Mouse (Mus musculus): ENCODE data around the gene Dhx40. TPM values are rescaled to one million over a fixed set of nuclear protein-coding genes. Genes with fewer than 3 reads are reported as not detected.

Gene Dhx40
- 10.4 and 10.8 TPM in 2 replicates for polyA plus RNA-seq (2015; fragmentation: Nextera tagmentation; extraction: Ambion mirVana)

DNA sequence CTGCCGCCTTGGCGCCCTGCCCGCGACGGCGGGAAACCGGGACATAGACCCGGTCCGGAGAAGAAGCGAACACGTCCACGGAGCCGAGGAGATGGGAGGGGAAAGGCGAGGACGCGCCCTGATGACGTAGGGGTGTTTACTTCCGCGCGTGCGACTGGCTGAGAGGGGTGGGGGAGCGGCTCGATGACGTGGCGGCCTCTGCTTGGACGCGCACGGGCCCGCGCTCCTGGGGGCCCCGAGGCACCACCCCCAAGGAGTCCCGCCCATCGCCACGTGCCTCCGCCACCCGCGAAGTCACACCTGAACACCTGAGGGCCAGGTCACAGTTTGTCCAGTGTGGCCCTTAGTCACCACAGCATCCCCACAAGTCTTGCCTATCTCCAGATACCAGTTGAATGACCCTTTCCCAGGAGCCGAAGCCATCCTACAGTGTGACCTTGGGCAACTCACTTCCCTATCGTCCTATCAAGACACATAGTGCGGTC is at the start of gene Dhx40:
Dhx40 (minus strand) TSS at position 242 of the 485 bp plus-strand sequence.
- Histone ChIP-seq H3K27me3 (ENCODE audit: control insufficient read depth, insufficient read depth, low read depth, low read length) (no peaks in the 10 kb centered on the region), H3K4me2 (ENCODE audit: low read depth, low read length) (peak within 1 kb of the TSS; percentile 87), H3K36me3 (ENCODE audit: control insufficient read depth, insufficient read depth) (peaks cover 6% of the 10 kb centered on the region), H3K4me3 (ENCODE audit: low read depth, low read length) (peak within 1 kb of the TSS; percentile 100), H3K9me3 (replicated peaks; ENCODE audit: control insufficient read depth, low read length) (0 out of 2 replicates have a peak, but pooled peaks cover 2% of the 10 kb centered on the region), H3K4me1 (ENCODE audit: control insufficient read depth, low read depth, low read length) (peaks cover 11% of the 10 kb centered on the region), H3K27ac (ENCODE audit: low read length) (peak within 1 kb of the TSS; percentile 86), H3K9ac (ENCODE audit: low read depth, low read length) (peak within 1 kb of the TSS; percentile 83)
- 5% methylated on average over 40 of the region's 40 CpGs for WGBS (ENCODE audit: insufficient replicate concordance)
- ATAC-seq (ENCODE audit: low read depth): peak; percentile 97

DNA sequence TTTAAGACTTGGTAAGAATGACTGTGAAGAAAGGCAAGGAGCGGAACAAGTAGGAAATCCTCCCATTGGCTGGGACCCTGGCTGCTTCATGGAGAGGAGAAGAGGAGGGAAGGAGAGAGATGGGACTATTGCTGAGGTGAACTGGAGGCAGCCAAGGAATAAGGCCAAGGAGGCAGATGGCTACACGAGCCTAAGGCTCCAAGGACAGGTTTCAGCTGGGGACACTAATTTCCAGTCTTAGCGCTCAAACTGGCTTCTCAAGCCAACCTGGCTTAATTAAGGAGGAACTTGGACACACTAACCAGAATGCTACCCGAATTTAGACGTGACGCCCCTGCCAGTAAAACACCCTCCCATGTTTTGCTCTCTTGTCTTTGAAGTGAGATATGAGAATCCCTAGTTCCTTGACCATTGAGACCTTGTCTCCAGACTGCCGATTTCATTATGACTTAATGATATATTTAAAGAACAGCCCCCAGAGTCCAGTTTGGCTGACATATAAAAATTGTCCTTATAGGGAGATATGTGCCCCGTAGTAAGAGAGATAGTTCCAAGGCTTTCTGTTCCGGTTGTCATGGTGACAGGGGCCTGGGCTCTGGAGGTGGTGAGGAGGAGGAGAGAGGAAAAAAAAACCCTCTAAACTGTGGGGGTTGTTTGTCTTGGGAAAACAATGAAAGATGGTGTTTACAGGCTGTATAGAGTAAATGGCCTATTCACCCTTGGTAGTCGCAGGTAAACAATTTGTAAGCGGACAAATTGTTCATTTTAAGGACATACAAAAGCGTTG is 48.3 kb upstream of the Dhx40 start:
- H3K9me3 ChIP-seq (replicated peaks; ENCODE audit: control insufficient read depth, low read length): no peaks in the 10 kb centered on the region
- H3K9ac ChIP-seq (ENCODE audit: low read depth, low read length): no peak overlapping the region
- no peak overlapping the region for H3K4me2 ChIP-seq (ENCODE audit: low read depth, low read length)
- H3K36me3 ChIP-seq (ENCODE audit: control insufficient read depth, insufficient read depth): no peaks in the 10 kb centered on the region
- no peaks in the 10 kb centered on the region for H3K27me3 ChIP-seq (ENCODE audit: control insufficient read depth, insufficient read depth, low read depth, low read length)
- no peak overlapping the region for H3K27ac ChIP-seq (ENCODE audit: low read length)
- no peak for ATAC-seq (ENCODE audit: low read depth)
- no peak overlapping the region for H3K4me3 ChIP-seq (ENCODE audit: low read depth, low read length)
- no peaks in the 10 kb centered on the region for H3K4me1 ChIP-seq (ENCODE audit: control insufficient read depth, low read depth, low read length)
- WGBS (ENCODE audit: insufficient replicate concordance): 63% methylated on average over 12 of the region's 12 CpGs

DNA sequence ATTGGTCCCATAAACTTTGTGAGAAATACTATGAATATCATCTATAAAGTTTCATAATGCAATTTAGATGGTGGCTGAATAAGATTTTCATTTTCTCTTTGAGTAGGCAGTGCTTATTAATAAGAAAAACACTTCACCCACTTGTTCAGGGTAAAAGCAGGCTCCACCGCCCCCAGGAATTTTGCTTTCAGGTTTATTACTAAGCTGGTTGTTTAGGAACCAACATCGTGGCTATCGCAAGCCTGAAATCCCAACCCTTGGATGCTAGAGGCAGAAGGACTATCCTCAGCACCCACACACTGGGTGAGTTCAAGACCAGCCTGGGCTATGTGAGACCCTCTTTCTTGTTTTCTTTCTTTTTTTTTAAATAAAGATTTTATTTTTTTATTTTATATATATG is 45.5 kb upstream of the Dhx40 start:
- H3K4me2 ChIP-seq (ENCODE audit: low read depth, low read length): no peak overlapping the region
- H3K4me3 ChIP-seq (ENCODE audit: low read depth, low read length): no peak overlapping the region
- no peaks in the 10 kb centered on the region for H3K4me1 ChIP-seq (ENCODE audit: control insufficient read depth, low read depth, low read length)
- no peak overlapping the region for H3K27ac ChIP-seq (ENCODE audit: low read length)
- H3K36me3 ChIP-seq (ENCODE audit: control insufficient read depth, insufficient read depth): no peaks in the 10 kb centered on the region
- 72% methylated on average over 3 of the region's 3 CpGs for WGBS (ENCODE audit: insufficient replicate concordance)
- H3K9ac ChIP-seq (ENCODE audit: low read depth, low read length): no peak overlapping the region
- H3K9me3 ChIP-seq (replicated peaks; ENCODE audit: control insufficient read depth, low read length): no peaks in the 10 kb centered on the region
- no peaks in the 10 kb centered on the region for H3K27me3 ChIP-seq (ENCODE audit: control insufficient read depth, insufficient read depth, low read depth, low read length)
- ATAC-seq (ENCODE audit: low read depth): no peak

DNA sequence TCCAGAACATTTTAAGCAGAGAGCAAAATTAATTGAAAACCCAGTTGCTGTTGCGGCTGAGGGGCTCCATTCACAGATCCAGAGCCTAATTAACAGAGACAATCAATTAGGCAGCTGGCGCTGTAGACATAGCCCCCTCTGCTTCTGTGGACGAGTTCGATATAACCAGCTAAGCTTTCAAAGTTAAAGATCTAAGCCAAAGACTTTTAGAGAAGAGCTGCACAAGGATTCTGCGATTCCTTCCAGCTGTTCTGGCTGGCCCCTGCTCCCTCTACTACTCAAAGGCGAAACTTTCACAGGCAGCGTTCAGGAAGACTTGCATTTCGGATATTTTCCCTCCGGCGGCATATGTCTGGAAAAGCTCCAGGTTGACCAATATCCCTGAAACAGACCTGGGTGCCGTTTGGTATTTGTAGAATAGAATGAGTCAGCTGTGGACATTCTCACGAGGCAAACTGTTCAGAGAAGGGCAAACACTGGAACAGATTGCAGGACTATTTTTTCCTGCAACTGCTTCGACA is 45.0 kb upstream of the Dhx40 start:
- Histone ChIP-seq H3K9ac (ENCODE audit: low read depth, low read length) (no peak overlapping the region), H3K4me3 (ENCODE audit: low read depth, low read length) (no peak overlapping the region), H3K9me3 (replicated peaks; ENCODE audit: control insufficient read depth, low read length) (no peaks in the 10 kb centered on the region), H3K27ac (ENCODE audit: low read length) (no peak overlapping the region), H3K4me1 (ENCODE audit: control insufficient read depth, low read depth, low read length) (no peaks in the 10 kb centered on the region), H3K27me3 (ENCODE audit: control insufficient read depth, insufficient read depth, low read depth, low read length) (no peaks in the 10 kb centered on the region), H3K36me3 (ENCODE audit: control insufficient read depth, insufficient read depth) (no peaks in the 10 kb centered on the region), H3K4me2 (ENCODE audit: low read depth, low read length) (no peak overlapping the region)
- 60% methylated on average over 13 of the region's 13 CpGs for WGBS (ENCODE audit: insufficient replicate concordance)
- no peak for ATAC-seq (ENCODE audit: low read depth)

GRCm38 (mm10) chr11:86851714-86852533 is 44.4 kb upstream of the Dhx40 start:
- Histone ChIP-seq H3K9me3 (replicated peaks; ENCODE audit: control insufficient read depth, low read length) (no peaks in the 10 kb centered on the region), H3K27me3 (ENCODE audit: control insufficient read depth, insufficient read depth, low read depth, low read length) (no peaks in the 10 kb centered on the region), H3K4me3 (ENCODE audit: low read depth, low read length) (no peak overlapping the region), H3K4me1 (ENCODE audit: control insufficient read depth, low read depth, low read length) (no peaks in the 10 kb centered on the region), H3K4me2 (ENCODE audit: low read depth, low read length) (no peak overlapping the region), H3K27ac (ENCODE audit: low read length) (no peak overlapping the region), H3K36me3 (ENCODE audit: control insufficient read depth, insufficient read depth) (no peaks in the 10 kb centered on the region), H3K9ac (ENCODE audit: low read depth, low read length) (no peak overlapping the region)
- no peak for ATAC-seq (ENCODE audit: low read depth)
- 33% methylated on average over 7 of the region's 7 CpGs for WGBS (ENCODE audit: insufficient replicate concordance)

DNA sequence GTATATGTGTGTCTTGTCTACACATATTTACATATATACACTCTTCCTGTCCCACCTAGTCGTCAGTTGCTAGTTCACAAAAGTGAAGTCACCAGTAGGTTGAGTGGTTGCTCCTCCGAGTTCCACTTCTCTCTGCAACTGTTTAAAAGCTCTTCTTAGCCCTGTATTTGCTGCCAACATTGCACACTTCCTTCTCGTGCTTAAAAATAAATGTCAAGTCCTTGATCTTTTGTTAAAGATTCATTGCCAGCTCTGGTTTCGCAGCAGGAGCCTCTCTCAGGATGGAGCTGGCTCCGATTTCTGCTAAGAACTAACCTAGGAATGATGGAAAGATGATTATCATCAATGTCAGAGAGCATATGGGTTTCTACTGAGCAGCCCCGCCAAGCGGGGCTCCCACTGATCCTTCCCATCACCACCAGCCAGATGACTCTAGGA is 43.7 kb upstream of the Dhx40 start:
- WGBS (ENCODE audit: insufficient replicate concordance): 42% methylated on average over 7 of the region's 7 CpGs
- ATAC-seq (ENCODE audit: low read depth): no peak
- Histone ChIP-seq H3K4me2 (ENCODE audit: low read depth, low read length) (no peak overlapping the region), H3K36me3 (ENCODE audit: control insufficient read depth, insufficient read depth) (no peaks in the 10 kb centered on the region), H3K9ac (ENCODE audit: low read depth, low read length) (no peak overlapping the region), H3K27ac (ENCODE audit: low read length) (no peak overlapping the region), H3K4me1 (ENCODE audit: control insufficient read depth, low read depth, low read length) (no peaks in the 10 kb centered on the region), H3K27me3 (ENCODE audit: control insufficient read depth, insufficient read depth, low read depth, low read length) (no peaks in the 10 kb centered on the region), H3K9me3 (replicated peaks; ENCODE audit: control insufficient read depth, low read length) (no peaks in the 10 kb centered on the region), H3K4me3 (ENCODE audit: low read depth, low read length) (no peak overlapping the region)

DNA sequence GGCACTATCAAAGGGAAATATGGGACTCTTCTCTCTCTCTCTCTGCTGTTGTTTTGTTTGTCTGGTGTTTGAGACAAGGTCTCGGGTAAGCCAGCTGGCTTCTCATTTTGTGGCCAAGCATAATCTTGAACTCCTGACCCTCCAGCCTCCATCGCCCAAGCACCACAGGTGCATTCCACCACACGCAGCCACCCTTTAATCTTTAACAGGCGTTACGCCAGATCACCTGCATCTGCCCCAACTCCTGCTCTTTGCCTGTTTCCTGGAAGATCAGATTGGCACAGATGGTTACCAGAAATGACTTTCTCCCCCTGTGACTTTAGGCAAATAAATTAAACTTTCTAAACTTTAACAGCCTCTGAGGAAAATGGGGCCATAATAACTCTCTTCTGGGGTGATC is 36.3 kb upstream of the Dhx40 start:
- ATAC-seq (ENCODE audit: low read depth): no peak
- H3K4me3 ChIP-seq (ENCODE audit: low read depth, low read length): no peak overlapping the region
- no peaks in the 10 kb centered on the region for H3K4me1 ChIP-seq (ENCODE audit: control insufficient read depth, low read depth, low read length)
- H3K9ac ChIP-seq (ENCODE audit: low read depth, low read length): no peak overlapping the region
- H3K4me2 ChIP-seq (ENCODE audit: low read depth, low read length): no peak overlapping the region
- H3K27ac ChIP-seq (ENCODE audit: low read length): no peak overlapping the region
- H3K36me3 ChIP-seq (ENCODE audit: control insufficient read depth, insufficient read depth): no peaks in the 10 kb centered on the region
- 64% methylated on average over 5 of the region's 5 CpGs for WGBS (ENCODE audit: insufficient replicate concordance)
- no peaks in the 10 kb centered on the region for H3K9me3 ChIP-seq (replicated peaks; ENCODE audit: control insufficient read depth, low read length)
- H3K27me3 ChIP-seq (ENCODE audit: control insufficient read depth, insufficient read depth, low read depth, low read length): no peaks in the 10 kb centered on the region

- Histone ChIP-seq H3K27me3 (ENCODE audit: control insufficient read depth, insufficient read depth, low read depth, low read length) (no peaks in the 10 kb centered on the region), H3K9me3 (replicated peaks; ENCODE audit: control insufficient read depth, low read length) (no peaks in the 10 kb centered on the region), H3K36me3 (ENCODE audit: control insufficient read depth, insufficient read depth) (no peaks in the 10 kb centered on the region), H3K9ac (ENCODE audit: low read depth, low read length) (no peak overlapping the region), H3K4me3 (ENCODE audit: low read depth, low read length) (no peak overlapping the region), H3K4me2 (ENCODE audit: low read depth, low read length) (no peak overlapping the region), H3K27ac (ENCODE audit: low read length) (no peak overlapping the region), H3K4me1 (ENCODE audit: control insufficient read depth, low read depth, low read length) (0 out of 2 replicates have a peak, but pooled peaks cover under 1% of the 10 kb centered on the region)
- WGBS (ENCODE audit: insufficient replicate concordance): 70% methylated on average over 8 of the region's 8 CpGs
- ATAC-seq (ENCODE audit: low read depth): no peak
Measured at GRCm38 (mm10) chr11:86841261-86841660, 33.7 kb upstream of the Dhx40 start.

Measured in liver, embryonic 16.5 days (tissue).